Mouse (Mus musculus) bone marrow, adult 2 months (tissue): ENCODE data around the gene Retreg1. TPM values are rescaled to one million over a fixed set of nuclear protein-coding genes. Genes with fewer than 3 reads are reported as not detected.

Source experiments
- H3K27ac ChIP-seq: fragments of 200-500 bp; 2 replicates; pipeline ENCODE4 v1.5.1; 2012; ENCODE audit warnings: low read depth, mild to moderate bottlenecking, control low read depth, inconsistent platforms, low read length; ENCODE audit not compliant: control insufficient read depth, poor library complexity, insufficient read depth
- H3K4me1 ChIP-seq: fragments of 200-500 bp; 2 replicates; pipeline ENCODE4 v1.6.1; 2011; ENCODE audit warnings: low read length; ENCODE audit not compliant: control insufficient read depth, insufficient read depth
- H3K4me3 ChIP-seq: fragments of 200-500 bp; replicated peaks from 2 replicates; pipeline ENCODE3; 2011; ENCODE audit warnings: mild to moderate bottlenecking, low read depth, low read length, control low read depth; ENCODE audit not compliant: control insufficient read depth
- CTCF ChIP-seq: fragments of 200-500 bp; IDR thresholded peaks from 2 replicates; pipeline ENCODE4 v1.5.1; 2011; ENCODE audit warnings: low read length, control low read depth; ENCODE audit not compliant: control insufficient read depth, insufficient read depth
- POLR2A ChIP-seq: fragments of 200-500 bp; IDR thresholded peaks from 2 replicates; pipeline ENCODE4 v1.6.1; 2011; ENCODE audit warnings: low read depth, mild to moderate bottlenecking, control low read depth, low read length, borderline replicate concordance; ENCODE audit not compliant: control insufficient read depth
- WGBS: fragments of 180-500 bp; shearing (Covaris S2); methylation state at CpG from one replicate; pipeline ENCODE4 v1.1.7; 2018; 5-methylcytosine and 5-hydroxymethylcytosine counted together
- polyA plus RNA-seq: library from polyadenylated mRNA; stranded (reverse); fragments of >200 nt; gene quantifications from 2 replicates; pipeline ENCODE4 v1.2.4, GENCODE M21; 2011; ENCODE audit warnings: low replicate concordance; ENCODE audit not compliant: missing spikeins, insufficient read depth, insufficient read length

The Retreg1 gene
- 4.6 and 7.7 TPM in 2 replicates for polyA plus RNA-seq

DNA sequence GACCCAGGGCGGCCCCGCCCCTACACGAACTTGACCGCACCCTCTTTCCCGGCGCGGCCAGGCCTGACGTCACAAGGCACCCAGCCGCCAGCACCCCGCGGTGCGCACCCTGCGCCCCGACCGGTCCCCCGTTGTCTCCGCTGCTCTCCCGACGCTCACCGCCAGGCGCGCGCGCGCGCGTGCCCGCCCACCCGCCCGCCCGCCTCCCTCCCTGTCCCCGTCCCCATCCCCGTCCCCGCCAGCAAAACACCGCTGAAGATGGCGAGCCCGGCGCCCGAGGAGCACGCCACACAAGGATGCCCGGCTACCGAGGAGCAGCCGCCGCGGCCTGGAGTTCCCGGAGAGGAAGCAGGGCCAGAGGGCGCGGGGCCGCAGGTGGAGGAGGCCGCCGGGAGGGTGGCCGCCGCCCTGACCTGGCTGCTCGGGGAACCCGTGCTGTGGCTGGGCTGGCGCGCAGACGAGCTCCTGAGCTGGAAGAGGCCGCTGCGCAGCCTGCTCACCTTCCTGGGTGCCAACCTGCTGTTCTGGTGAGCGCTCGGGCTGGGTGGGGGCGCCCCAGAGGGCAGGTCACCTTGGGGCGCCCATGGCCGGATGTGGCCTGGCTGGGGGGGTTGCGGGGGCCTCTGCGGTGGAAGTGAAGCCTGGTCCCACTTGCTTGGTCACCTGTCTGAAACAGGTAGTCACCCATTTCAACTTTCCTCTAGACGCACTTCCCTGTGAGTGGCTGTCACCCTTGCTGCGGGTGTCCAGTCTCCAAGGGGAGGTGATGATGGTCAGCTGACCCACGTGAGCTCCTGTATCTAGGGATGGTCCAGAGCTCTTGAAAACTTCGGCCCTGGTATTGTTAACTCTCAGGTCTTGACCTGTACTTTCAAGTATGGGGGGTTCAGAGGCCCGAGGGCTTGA lies at the start of gene Retreg1:
TSS of gene Retreg1 (plus strand) at position 95 of the 906 bp plus-strand sequence.
- peak within 1 kb of the TSS; percentile 60 for H3K4me3 ChIP-seq
- under 1% methylated on average over 71 of the region's 72 CpGs for WGBS
- peak; percentile 34; the same call in 1 of the 2 replicates for TF ChIP-seq POLR2A
- no peak for TF ChIP-seq CTCF
- no peaks in the 10 kb centered on the region; the same call in 1 of the 2 replicates for H3K4me1 ChIP-seq
- H3K27ac ChIP-seq, result peak within 1 kb of the TSS; percentile 98

DNA sequence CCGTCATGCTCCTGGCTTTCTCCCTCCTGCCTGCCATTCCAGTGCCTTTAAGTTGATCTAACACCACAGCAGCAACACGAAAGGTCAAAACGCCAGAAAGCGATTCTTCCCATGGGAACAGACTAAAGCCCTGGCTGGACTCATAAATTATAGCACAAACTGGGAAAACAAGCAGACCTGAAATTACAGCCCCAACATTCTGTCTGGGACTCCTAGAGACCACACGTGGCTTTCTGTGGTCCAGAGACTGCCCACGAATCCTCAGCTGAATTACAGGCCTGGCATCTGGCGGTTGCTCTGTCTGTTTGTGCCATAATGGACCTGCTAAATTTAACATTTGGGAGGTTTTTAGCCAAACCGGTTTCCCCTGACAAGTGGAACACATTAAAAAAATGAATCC lies 48.9 kb upstream of the Retreg1 start:
- WGBS, result 71% methylated on average over 8 of the region's 8 CpGs
- Histone ChIP-seq H3K4me1 (no peaks in the 10 kb centered on the region), H3K4me3 (no peak overlapping the region), H3K27ac (no peak overlapping the region)
- TF ChIP-seq POLR2A (no peak), CTCF (no peak)

DNA sequence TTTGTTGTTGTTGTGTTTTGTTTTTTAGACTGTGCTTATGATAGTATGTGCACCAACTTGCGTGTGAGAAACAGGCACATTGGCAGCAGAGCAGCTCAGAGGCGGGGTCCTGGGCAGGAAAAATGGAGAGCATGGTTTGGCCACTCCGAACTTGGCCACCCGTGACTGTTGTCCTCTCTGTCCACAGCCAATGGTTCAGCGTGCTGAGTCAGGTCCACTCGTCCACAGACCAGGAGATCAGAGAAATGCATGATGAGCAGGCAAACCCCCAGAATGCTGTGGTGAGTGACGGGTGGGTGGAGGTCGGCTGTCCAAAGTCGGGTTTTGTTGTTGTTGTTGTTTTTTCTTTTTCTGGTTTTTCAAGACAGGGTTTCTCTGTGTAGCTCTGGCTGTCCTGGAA lies 47.5 kb upstream of the Retreg1 start:
- Histone ChIP-seq H3K4me1 (no peaks in the 10 kb centered on the region), H3K27ac (no peak overlapping the region), H3K4me3 (no peak overlapping the region)
- 80% methylated on average over 9 of the region's 9 CpGs for WGBS
- TF ChIP-seq CTCF, result no peak
- TF ChIP-seq POLR2A, result no peak

DNA sequence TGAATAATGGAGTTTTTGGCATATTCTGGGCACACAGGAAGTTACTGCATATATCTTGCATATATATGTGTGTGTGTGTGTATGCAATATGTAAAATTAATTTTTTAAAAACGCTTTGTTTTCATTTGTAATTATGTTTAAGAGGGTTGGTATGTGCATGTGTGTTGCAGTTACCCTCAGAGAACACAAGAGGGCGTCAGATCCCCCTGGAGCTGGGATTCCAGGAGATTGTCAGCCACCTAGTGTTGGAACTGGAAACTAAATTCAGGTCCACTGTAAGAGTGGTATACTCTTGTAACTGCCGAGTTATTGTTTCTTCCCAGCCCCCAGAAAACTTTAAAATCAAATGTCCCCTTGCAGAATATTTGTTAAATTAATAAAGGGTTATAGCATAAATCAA lies 46.6 kb upstream of the Retreg1 start:
- 59% methylated on average over 3 of the region's 3 CpGs for WGBS
- TF ChIP-seq CTCF, result peak; percentile 62
- TF ChIP-seq POLR2A, result no peak
- no peaks in the 10 kb centered on the region for H3K4me1 ChIP-seq
- no peak overlapping the region for H3K4me3 ChIP-seq
- H3K27ac ChIP-seq, result no peak overlapping the region

DNA sequence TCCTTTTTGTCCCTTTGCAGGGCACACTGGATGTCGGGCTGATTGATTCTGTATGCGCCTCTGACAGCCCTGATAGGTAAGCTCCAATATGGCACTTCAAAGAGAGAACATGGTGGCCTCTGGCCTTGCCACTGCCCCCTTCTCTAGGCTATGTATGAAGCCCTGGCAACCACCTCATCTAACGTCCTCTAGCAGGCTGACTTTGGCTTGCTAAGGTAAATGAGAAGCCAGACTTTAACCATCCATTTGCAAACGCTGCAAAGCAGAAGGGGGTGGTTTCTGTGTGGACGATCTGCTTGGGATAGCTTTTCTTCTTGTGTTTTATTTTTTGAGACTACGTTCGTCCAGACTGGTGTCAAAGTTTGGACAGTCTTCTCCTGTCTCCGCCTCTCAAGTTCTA lies 45.8 kb upstream of the Retreg1 start:
- H3K4me3 ChIP-seq, result no peak overlapping the region
- H3K27ac ChIP-seq, result no peak overlapping the region
- H3K4me1 ChIP-seq, result no peaks in the 10 kb centered on the region
- WGBS, result 85% methylated on average over 8 of the region's 8 CpGs
- TF ChIP-seq CTCF, result no peak
- TF ChIP-seq POLR2A, result no peak

DNA sequence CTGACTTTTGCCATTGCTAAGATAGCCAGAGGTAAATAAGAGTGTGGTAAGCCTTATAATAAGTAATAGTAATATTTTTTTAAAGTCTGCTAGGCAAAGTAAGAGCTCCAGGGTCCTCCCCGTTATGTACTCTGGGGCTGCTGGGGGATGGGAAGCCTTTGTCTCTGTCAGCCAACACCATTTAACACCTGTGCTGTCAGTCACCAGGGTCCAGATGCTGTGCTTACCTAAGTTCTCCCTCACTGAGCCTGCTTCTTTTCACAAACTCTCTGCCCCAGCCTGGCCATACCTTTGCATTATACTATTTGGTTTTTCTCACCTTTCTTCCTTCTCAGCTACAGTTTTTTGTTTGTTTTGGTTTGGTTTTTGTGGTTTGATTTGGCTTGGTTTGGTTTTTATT lies 45.1 kb upstream of the Retreg1 start:
- WGBS, result 84% methylated on average over 1 of the region's 1 CpGs
- Histone ChIP-seq H3K4me1 (no peaks in the 10 kb centered on the region), H3K4me3 (no peak overlapping the region), H3K27ac (no peak overlapping the region)
- no peak for TF ChIP-seq CTCF
- no peak for TF ChIP-seq POLR2A

DNA sequence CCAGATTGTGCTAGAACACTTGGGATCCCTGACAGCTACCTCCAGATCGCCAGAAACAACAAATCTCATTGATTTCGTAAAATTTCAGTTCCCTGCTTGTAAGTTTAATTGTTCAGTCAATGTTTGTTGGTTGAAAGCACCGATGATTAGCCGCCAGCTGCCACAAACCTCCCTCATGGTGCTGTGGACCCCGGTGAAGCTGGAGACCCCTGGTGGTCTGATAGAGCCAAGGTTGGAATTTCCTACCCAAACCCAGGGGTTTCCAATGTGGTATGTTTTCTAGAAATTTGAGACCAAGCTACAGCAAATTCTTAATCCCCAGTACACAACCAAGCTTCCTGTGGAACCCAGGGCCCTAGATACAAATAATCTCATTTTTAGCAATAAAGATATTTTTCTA lies 41.3 kb upstream of the Retreg1 start:
- Histone ChIP-seq H3K4me3 (no peak overlapping the region), H3K27ac (no peak overlapping the region), H3K4me1 (no peaks in the 10 kb centered on the region)
- 82% methylated on average over 5 of the region's 5 CpGs for WGBS
- no peak for TF ChIP-seq CTCF
- no peak for TF ChIP-seq POLR2A

DNA sequence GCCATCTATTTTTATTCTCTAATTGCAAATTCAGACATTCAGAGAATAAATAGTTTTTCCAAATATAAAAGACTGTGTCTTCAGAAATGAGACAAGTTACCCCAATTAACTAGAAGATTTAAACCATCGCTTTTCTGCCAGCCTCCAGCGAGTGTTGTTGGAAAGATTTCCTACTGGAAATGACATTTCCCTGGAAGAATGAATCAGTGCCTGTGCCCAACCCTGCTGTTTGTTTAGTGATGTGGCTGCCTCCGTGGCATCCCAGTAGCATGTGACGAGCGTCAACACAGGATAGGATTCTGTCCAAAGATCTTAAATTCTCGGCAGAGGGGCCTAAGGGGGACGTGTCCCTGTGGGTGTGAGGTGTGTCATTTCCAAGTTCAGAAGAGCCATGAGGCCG lies 40.8 kb upstream of the Retreg1 start:
- TF ChIP-seq CTCF (no peak), POLR2A (no peak)
- H3K27ac ChIP-seq, result no peak overlapping the region
- no peak overlapping the region for H3K4me3 ChIP-seq
- no peaks in the 10 kb centered on the region for H3K4me1 ChIP-seq
- 82% methylated on average over 8 of the region's 8 CpGs for WGBS
